ENCODE assay signal across 18 mouse cellular contexts in genomic region chr4:117017738-117018137, GRCm38 (mm10). TPM values are rescaled to one million over a fixed set of nuclear protein-coding genes. Genes with fewer than 3 reads are reported as not detected.
DNase-seq lines count a peak whose midpoint lies in the region; ATAC-seq and TF ChIP-seq lines count a peak whose summit lies in the region.
"Had no signal": no experiment of that assay in that cellular context is flagged by ENCODE, and none has a peak within 500 bp of the region (broad histone marks: within the 10 kb centered on the region; RNA-seq: fewer than 3 reads in every experiment).

No protein-coding gene starts in this region.

- 79% methylated on average over 2 of the region's 2 CpGs for WGBS in lung, postnatal 0 days

- no peak overlapping the region for H3K4me3 ChIP-seq in gastrocnemius, adult 2 months
- H3K4me3 ChIP-seq in lung, postnatal 0 days (ENCODE audit: low read depth, low read length): no peak overlapping the region

- H3K4me1 ChIP-seq in lung, postnatal 0 days (ENCODE audit: insufficient read depth, low read depth, low read length): no peaks in the 10 kb centered on the region

- TF ChIP-seq CTCF in gastrocnemius, adult 2 months (IDR thresholded peaks at IDR 0.05): peak; percentile 10; the same call in 1 of the 2 replicates
- peak; percentile 18; the same call in 1 of the 2 replicates for TF ChIP-seq CTCF in lung, postnatal 0 days (IDR thresholded peaks at IDR 0.05)

- TF ChIP-seq EP300 in lung, postnatal 0 days (IDR thresholded peaks at IDR 0.05): no peak

- no peak for DNase-seq in gastrocnemius, adult 2 months
- no peak for DNase-seq in gastrocnemius, adult 18-20 months (ENCODE audit: low spot score)
- DNase-seq in lung, postnatal 0 days (ENCODE audit: low spot score): no peak
- no peak for DNase-seq in lung, postnatal 25 days (ENCODE audit: low spot score)
- DNase-seq in R1 (ENCODE audit: low read depth, low spot score): peak; percentile 55
- DNase-seq in splenic B cell, adult 2 months (ENCODE audit: low read depth, low spot score): peak; percentile 30
- DNase-seq in spleen, adult 18-20 months: no peak
- DNase-seq: adrenal gland, postnatal 25 days; cerebellum, adult 8-10 months; embryo, embryonic 11 days; heart, adult 18-20 months; kidney, adult 2 months; lung, adult 18-20 months; thymus, postnatal 4 days had no signal

- intact Hi-C loops in gastrocnemius, adult 2 months (cut with DNase I): loop anchor here (5.0 kb wide), 1 partner anchor 105 kb away; no protein-coding TSS in a partner anchor

- no peaks in the 10 kb centered on the region for H3K36me3 ChIP-seq in lung, postnatal 0 days (ENCODE audit: insufficient read depth, low read length)
- no peaks in the 10 kb centered on the region for H3K36me3 ChIP-seq in splenic B cell, adult 2 months (ENCODE audit: control insufficient read depth, insufficient read depth, low read length, poor library complexity, severe bottlenecking)

- H3K27ac ChIP-seq in gastrocnemius, adult 2 months: no peak overlapping the region
- H3K27ac ChIP-seq in lung, postnatal 0 days (ENCODE audit: low read length): no peak overlapping the region
- H3K27ac ChIP-seq: hindbrain, embryonic 14.5 days had no signal

- no peaks in the 10 kb centered on the region for H3K27me3 ChIP-seq in lung, postnatal 0 days (replicated peaks; ENCODE audit: insufficient read depth, low read length)
- H3K27me3 ChIP-seq in splenic B cell, adult 2 months (ENCODE audit: control insufficient read depth, insufficient read depth, low read length, poor library complexity, severe bottlenecking): no peaks in the 10 kb centered on the region
- H3K27me3 ChIP-seq: CH12.LX had no signal

- no peak overlapping the region for H3K4me2 ChIP-seq in lung, postnatal 0 days (replicated peaks; ENCODE audit: low read depth, low read length)
- H3K4me2 ChIP-seq: hindbrain, embryonic 14.5 days had no signal

- H3K9ac ChIP-seq in lung, postnatal 0 days (replicated peaks; ENCODE audit: low read depth): no peak overlapping the region
- H3K9ac ChIP-seq: hindbrain, embryonic 14.5 days had no signal

- no peak for ATAC-seq in lung, postnatal 0 days
- no peak for ATAC-seq in activated CD4-positive, CD25-positive, alpha-beta regulatory T cell, adult 4 months
- ATAC-seq: forebrain, embryonic 14.5 days had no signal

- H3K9me3 ChIP-seq in lung, postnatal 0 days (ENCODE audit: low read length): no peaks in the 10 kb centered on the region

RNA-seq across cellular contexts. Expression of gene Eif2b3, which starts 1.5 kb away (rescaled TPM):
- 10 to 100 TPM; 22.2 to 23.2 TPM for total RNA-seq in gastrocnemius, adult 2 months (2021)
- total RNA-seq in gastrocnemius, adult 18-20 months (2021): 10 to 100 TPM; 19.9 to 21.1 TPM
- polyA plus RNA-seq in lung, postnatal 0 days (2015; fragmentation: Nextera tagmentation; extraction: Ambion mirVana): 21.9 and 24.7 TPM in 2 replicates
- polyA plus RNA-seq in activated CD4-positive, CD25-positive, alpha-beta regulatory T cell, adult 4 months (2017; shearing (Covaris generic)): 10 to 100 TPM; 28.4 to 29.5 TPM

RNA-seq across cellular contexts. Expression of gene Hectd3, which starts 22.6 kb away (rescaled TPM):
- total RNA-seq in gastrocnemius, adult 2 months (2021): 10 to 100 TPM; 13.8 to 15.3 TPM
- 10 to 100 TPM; 13.7 to 15.3 TPM for total RNA-seq in gastrocnemius, adult 18-20 months (2021)
- polyA plus RNA-seq in lung, postnatal 0 days (2015; fragmentation: Nextera tagmentation; extraction: Ambion mirVana): 9.6 and 10.2 TPM in 2 replicates
- 1 to 10 TPM; 6.5 to 7.2 TPM for polyA plus RNA-seq in activated CD4-positive, CD25-positive, alpha-beta regulatory T cell, adult 4 months (2017; shearing (Covaris generic))

RNA-seq across cellular contexts. Expression of gene Urod, which starts 23.5 kb away (rescaled TPM):
- total RNA-seq in gastrocnemius, adult 2 months (2021): 10 to 100 TPM; 59.1 to 69.1 TPM
- total RNA-seq in gastrocnemius, adult 18-20 months (2021): 10 to 100 TPM; 56.7 to 58.3 TPM
- 76.6 and 82.0 TPM in 2 replicates for polyA plus RNA-seq in lung, postnatal 0 days (2015; fragmentation: Nextera tagmentation; extraction: Ambion mirVana)
- polyA plus RNA-seq in activated CD4-positive, CD25-positive, alpha-beta regulatory T cell, adult 4 months (2017; shearing (Covaris generic)): 10 to 100 TPM; 72.8 to 88.2 TPM

Comparison
In these comparisons a context has a peak if more than half of its experiments do, and no peak if none do; other contexts are left out.
1. DNase-seq: peak in R1 (single experiment) and splenic B cell, adult 2 months (single experiment); none in gastrocnemius, adult 2 months (single experiment), gastrocnemius, adult 18-20 months (single experiment), lung, postnatal 0 days (single experiment), lung, postnatal 25 days (single experiment) and spleen, adult 18-20 months (0 of 2).